Mouse (Mus musculus) CD4-positive, CD25-positive, alpha-beta regulatory T cell, adult 4 months (primary cell): ENCODE measurements around the gene Gm13278. TPM values are rescaled to one million over a fixed set of nuclear protein-coding genes. Genes with fewer than 3 reads are reported as not detected.
A peak's percentile ranks its signal among the peaks of the same experiment; 100 is the strongest.
"Not testable (repeated sequence)": the region's sequence is repeated elsewhere in the genome, so short reads cannot be mapped to it uniquely, and the experiment has no call there.

Experiments used
- ATAC-seq: one replicate; pipeline ENCODE4 v1.8.0; 2017
- polyA plus RNA-seq, 2 experiments: library from polyadenylated mRNA; unstranded; fragments of 100-300 nt; shearing (Covaris generic); gene quantifications; one replicate each; pipeline ENCODE4 v1.2.1; 2017

Gene Gm13278
- not detected for polyA plus RNA-seq

GRCm38 (mm10) chr4:88791250-88791649, at the start of gene Gm13278:
Gene Gm13278, plus strand, starts transcription at chr4:88791550.
- not testable (repeated sequence) for ATAC-seq

GRCm38 (mm10) chr4:88742771-88743371, 48.5 kb upstream of the Gm13278 start:
- peak; percentile 66 for ATAC-seq

- ATAC-seq, result peak; percentile 38
Measured at GRCm38 (mm10) chr4:88744207-88744606, 47.1 kb upstream of the Gm13278 start.

- ATAC-seq, result no peak
Measured at GRCm38 (mm10) chr4:88749926-88750325, 41.4 kb upstream of the Gm13278 start.

- not testable (repeated sequence) for ATAC-seq
Measured at GRCm38 (mm10) chr4:88754818-88755340, 36.5 kb upstream of the Gm13278 start, which contains the start of gene Gm13271. Gene Gm13271, plus strand, starts transcription at chr4:88754868.

- not testable (repeated sequence) for ATAC-seq
Measured at GRCm38 (mm10) chr4:88756581-88757513, 34.5 kb upstream of the Gm13278 start.

GRCm38 (mm10) chr4:88757628-88758031, 33.7 kb upstream of the Gm13278 start:
- peak; percentile 100 for ATAC-seq

- ATAC-seq, result not testable (repeated sequence)
Measured at GRCm38 (mm10) chr4:88758751-88759150, 32.6 kb upstream of the Gm13278 start.

- ATAC-seq, result not testable (repeated sequence)
Measured at GRCm38 (mm10) chr4:88759610-88760268, 31.6 kb upstream of the Gm13278 start, which contains the start of gene Gm13283. Gene Gm13283, plus strand, starts transcription at chr4:88760119.

GRCm38 (mm10) chr4:88760431-88760830, 30.9 kb upstream of the Gm13278 start:
- ATAC-seq, result not testable (repeated sequence)

- ATAC-seq, result not testable (repeated sequence)
Measured at GRCm38 (mm10) chr4:88761776-88762175, 29.6 kb upstream of the Gm13278 start.

GRCm38 (mm10) chr4:88762341-88762740, 29.0 kb upstream of the Gm13278 start:
- not testable (repeated sequence) for ATAC-seq

- ATAC-seq, result not testable (repeated sequence)
Measured at GRCm38 (mm10) chr4:88763384-88764018, 27.8 kb upstream of the Gm13278 start.

- ATAC-seq, result not testable (repeated sequence)
Measured at GRCm38 (mm10) chr4:88773534-88773933, 17.8 kb upstream of the Gm13278 start, which contains the start of gene Gm13290. Gene Gm13290, plus strand, starts transcription at chr4:88773834.

- ATAC-seq, result not testable (repeated sequence)
Measured at GRCm38 (mm10) chr4:88776622-88777021, 14.7 kb upstream of the Gm13278 start, which contains the start of gene Gm13289. Gene Gm13289, plus strand, starts transcription at chr4:88776922.

- ATAC-seq, result not testable (repeated sequence)
Measured at GRCm38 (mm10) chr4:88779550-88779949, 11.8 kb upstream of the Gm13278 start, which contains the start of gene Gm13272. Gene Gm13272, plus strand, starts transcription at chr4:88779850.

- not testable (repeated sequence) for ATAC-seq
Measured at GRCm38 (mm10) chr4:88780320-88780719, 11.0 kb upstream of the Gm13278 start.

GRCm38 (mm10) chr4:88781831-88782230, 9.5 kb upstream of the Gm13278 start, which contains the start of gene Ifnz:
Gene Ifnz, plus strand, starts transcription at chr4:88782131.
- ATAC-seq, result not testable (repeated sequence)

GRCm38 (mm10) chr4:88782335-88782734, 9.0 kb upstream of the Gm13278 start:
- not testable (repeated sequence) for ATAC-seq

GRCm38 (mm10) chr4:88785409-88785808, 5.9 kb upstream of the Gm13278 start, which contains the start of gene Gm13276:
Gene Gm13276, plus strand, starts transcription at chr4:88785709.
- not testable (repeated sequence) for ATAC-seq

GRCm38 (mm10) chr4:88788402-88788801, 2.9 kb upstream of the Gm13278 start, which contains the start of gene Gm13277:
Gene Gm13277, plus strand, starts transcription at chr4:88788632.
- ATAC-seq, result not testable (repeated sequence)
